Mouse (Mus musculus): ENCODE data around the gene Nol9. TPM values are rescaled to one million over a fixed set of nuclear protein-coding genes. Genes with fewer than 3 reads are reported as not detected.

The Nol9 gene
- total RNA-seq, 1 experiment: 70.1 TPM

DNA sequence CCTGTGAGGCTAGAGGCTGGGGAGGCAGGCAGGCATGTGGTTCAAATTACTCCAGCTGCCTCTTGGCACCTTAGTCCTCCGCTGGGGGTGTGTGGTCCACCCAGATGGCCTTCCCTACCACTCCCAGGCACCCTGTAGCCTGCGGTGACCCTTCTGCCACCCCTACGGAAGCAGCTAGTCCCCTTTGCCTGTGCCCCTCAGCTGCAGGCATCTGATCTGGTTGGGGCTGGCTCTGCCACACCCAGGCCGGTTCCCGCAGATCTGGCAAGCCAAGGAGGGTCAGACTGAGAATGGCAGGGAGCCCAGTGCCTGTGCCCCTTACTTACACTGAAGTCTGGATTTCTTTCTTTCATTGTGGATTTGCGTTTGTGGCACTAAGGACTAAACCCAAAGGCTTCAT is 34.6 kb downstream of the Nol9 start:
- in situ Hi-C loops (cut with MboI; ENCODE audit: low sequenced_read_pairs in 2 of 2, unreplicated experiment in 2 of 2): no loop called here
- no peaks in the 10 kb centered on the region for H3K9me3 ChIP-seq (ENCODE audit: control insufficient read depth, insufficient read depth, low read depth, low read length)
- TF ChIP-seq MAFK (IDR thresholded peaks at IDR 0.05; ENCODE audit: insufficient read depth, low read depth, low read length) (no peak), HCFC1 (IDR thresholded peaks at IDR 0.05; ENCODE audit: borderline replicate concordance, insufficient read depth, low read length) (no peak), ZNF384 (IDR thresholded peaks at IDR 0.05; ENCODE audit: low read depth, low read length) (no peak), ZC3H11A (IDR thresholded peaks at IDR 0.05; ENCODE audit: borderline replicate concordance, low read depth, low read length) (no peak), CHD2 (IDR thresholded peaks at IDR 0.05; ENCODE audit: low read depth, low read length) (no peak)
- H3K4me1 ChIP-seq (ENCODE audit: control insufficient read depth in 2 of 2, insufficient read depth in 2 of 2, low read length in 2 of 2, poor library complexity in 1 of 2): peaks cover 0 to 15% of the 10 kb centered on the region in 2 experiments; a peak in 2 of 4 replicates
- no peak overlapping the region for H3K4me3 ChIP-seq (ENCODE audit: insufficient read depth in 1 of 2, low read depth in 1 of 2, low read length in 2 of 2, poor library complexity in 1 of 2, severe bottlenecking in 1 of 2)
- no peak overlapping the region for H3K27ac ChIP-seq (ENCODE audit: insufficient read depth, low read depth, low read length, poor library complexity, severe bottlenecking)
- DNase-seq (ENCODE audit: low read depth, low spot score): no peak
- no peak overlapping the region for H3K9ac ChIP-seq (ENCODE audit: insufficient read depth, low read depth, low read length, poor library complexity, severe bottlenecking)
- H3K36me3 ChIP-seq (ENCODE audit: control insufficient read depth, insufficient read depth, low read length, poor library complexity, severe bottlenecking): no peaks in the 10 kb centered on the region

DNA sequence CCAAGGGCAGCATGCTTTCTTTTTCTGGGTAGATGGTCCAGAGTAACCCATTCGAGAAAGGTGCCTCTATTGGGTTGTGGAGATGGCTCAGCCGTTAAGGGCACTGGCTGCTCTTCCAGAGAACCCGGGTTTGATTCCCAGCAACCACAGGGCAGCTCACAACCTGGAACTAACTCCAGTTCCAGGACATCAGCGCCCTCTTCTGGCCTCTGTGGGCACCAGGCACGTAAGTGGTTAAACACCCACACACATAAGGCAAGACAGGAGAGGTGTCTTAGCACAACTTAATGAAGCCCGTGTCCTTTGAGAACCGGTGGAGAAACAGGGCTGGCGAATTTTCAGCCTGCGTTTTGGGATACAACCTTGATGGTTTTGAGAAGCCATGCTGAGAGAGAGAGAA is 35.4 kb downstream of the Nol9 start:
- no peaks in the 10 kb centered on the region for H3K9me3 ChIP-seq (ENCODE audit: control insufficient read depth, insufficient read depth, low read depth, low read length)
- no peaks in the 10 kb centered on the region for H3K36me3 ChIP-seq (ENCODE audit: control insufficient read depth, insufficient read depth, low read length, poor library complexity, severe bottlenecking)
- in situ Hi-C loops (cut with MboI; ENCODE audit: low sequenced_read_pairs in 2 of 2, unreplicated experiment in 2 of 2): no loop called here
- H3K9ac ChIP-seq (ENCODE audit: insufficient read depth, low read depth, low read length, poor library complexity, severe bottlenecking): no peak overlapping the region
- no peak for DNase-seq (ENCODE audit: low read depth, low spot score)
- TF ChIP-seq ZC3H11A (IDR thresholded peaks at IDR 0.05; ENCODE audit: borderline replicate concordance, low read depth, low read length): no peak
- TF ChIP-seq CHD2 (IDR thresholded peaks at IDR 0.05; ENCODE audit: low read depth, low read length): no peak
- no peak for TF ChIP-seq MAFK (IDR thresholded peaks at IDR 0.05; ENCODE audit: insufficient read depth, low read depth, low read length)
- TF ChIP-seq ZNF384 (IDR thresholded peaks at IDR 0.05; ENCODE audit: low read depth, low read length): no peak
- TF ChIP-seq HCFC1 (IDR thresholded peaks at IDR 0.05; ENCODE audit: borderline replicate concordance, insufficient read depth, low read length): no peak
- no peak overlapping the region for H3K4me3 ChIP-seq (ENCODE audit: insufficient read depth in 1 of 2, low read depth in 1 of 2, low read length in 2 of 2, poor library complexity in 1 of 2, severe bottlenecking in 1 of 2)
- no peak overlapping the region for H3K27ac ChIP-seq (ENCODE audit: insufficient read depth, low read depth, low read length, poor library complexity, severe bottlenecking)
- peaks cover 0 to 15% of the 10 kb centered on the region in 2 experiments; a peak in 2 of 4 replicates for H3K4me1 ChIP-seq (ENCODE audit: control insufficient read depth in 2 of 2, insufficient read depth in 2 of 2, low read length in 2 of 2, poor library complexity in 1 of 2)

DNA sequence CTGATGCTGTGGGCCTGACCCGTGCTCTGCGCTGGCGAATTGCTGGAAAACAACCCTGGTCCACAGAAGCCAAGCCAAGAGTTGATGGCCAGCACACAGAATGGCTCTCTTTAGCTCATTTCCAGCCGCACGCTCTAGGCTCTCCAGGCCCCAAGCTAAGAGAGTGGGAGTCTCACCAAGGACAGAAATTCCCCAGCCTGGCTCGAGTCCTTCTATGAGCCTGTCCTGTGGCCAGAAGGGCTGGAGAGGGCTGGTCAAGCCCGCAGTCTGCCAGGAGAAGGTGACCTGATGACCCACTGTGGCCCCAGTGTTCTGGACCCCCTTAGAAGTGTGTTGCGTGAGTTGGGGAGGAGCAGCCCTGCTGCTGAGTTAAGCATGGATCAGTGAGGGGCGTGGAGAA is 38.1 kb downstream of the Nol9 start:
- Histone ChIP-seq H3K9me3 (ENCODE audit: control insufficient read depth, insufficient read depth, low read depth, low read length) (no peaks in the 10 kb centered on the region), H3K27ac (ENCODE audit: insufficient read depth, low read depth, low read length, poor library complexity, severe bottlenecking) (no peak overlapping the region), H3K4me1 (ENCODE audit: control insufficient read depth in 2 of 2, insufficient read depth in 2 of 2, low read length in 2 of 2, poor library complexity in 1 of 2) (peaks cover 0 to 16% of the 10 kb centered on the region in 2 experiments; a peak in 2 of 4 replicates), H3K36me3 (ENCODE audit: control insufficient read depth, insufficient read depth, low read length, poor library complexity, severe bottlenecking) (no peaks in the 10 kb centered on the region), H3K9ac (ENCODE audit: insufficient read depth, low read depth, low read length, poor library complexity, severe bottlenecking) (no peak overlapping the region), H3K4me3 (ENCODE audit: insufficient read depth in 1 of 2, low read depth in 1 of 2, low read length in 2 of 2, poor library complexity in 1 of 2, severe bottlenecking in 1 of 2) (no peak overlapping the region)
- DNase-seq (ENCODE audit: low read depth, low spot score): no peak
- no peak for TF ChIP-seq MAFK (IDR thresholded peaks at IDR 0.05; ENCODE audit: insufficient read depth, low read depth, low read length)
- no peak for TF ChIP-seq ZC3H11A (IDR thresholded peaks at IDR 0.05; ENCODE audit: borderline replicate concordance, low read depth, low read length)
- in situ Hi-C loops (cut with MboI; ENCODE audit: low sequenced_read_pairs in 2 of 2, unreplicated experiment in 2 of 2): no loop called here

DNA sequence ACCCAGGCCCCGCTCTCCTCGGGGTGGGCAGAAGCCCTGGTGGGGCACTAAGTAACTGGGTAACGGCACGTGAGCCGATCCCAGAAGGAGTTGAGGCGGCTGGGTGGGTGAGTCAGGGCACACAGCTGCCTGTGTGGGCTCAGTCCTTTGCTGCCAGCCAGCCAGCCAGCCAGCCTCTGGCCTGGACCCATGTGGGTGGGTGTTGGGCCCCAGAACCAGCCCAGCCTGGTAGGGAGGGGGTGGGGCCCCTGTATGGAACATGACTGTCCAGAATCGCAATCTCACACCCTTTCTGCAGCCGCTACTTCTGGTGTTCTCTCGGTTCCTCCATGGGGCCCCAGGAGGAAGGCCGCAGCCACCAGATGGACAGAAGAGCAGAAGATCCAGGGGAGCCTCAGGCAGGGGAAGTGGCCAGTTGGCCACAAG is 39.0 kb downstream of the Nol9 start:
- Histone ChIP-seq H3K4me1 (ENCODE audit: control insufficient read depth in 2 of 2, insufficient read depth in 2 of 2, low read length in 2 of 2, poor library complexity in 1 of 2) (peaks cover 0 to 11% of the 10 kb centered on the region in 2 experiments; a peak in 2 of 4 replicates), H3K36me3 (ENCODE audit: control insufficient read depth, insufficient read depth, low read length, poor library complexity, severe bottlenecking) (no peaks in the 10 kb centered on the region), H3K9ac (ENCODE audit: insufficient read depth, low read depth, low read length, poor library complexity, severe bottlenecking) (no peak overlapping the region), H3K27ac (ENCODE audit: insufficient read depth, low read depth, low read length, poor library complexity, severe bottlenecking) (no peak overlapping the region), H3K4me3 (ENCODE audit: insufficient read depth in 1 of 2, low read depth in 1 of 2, low read length in 2 of 2, poor library complexity in 1 of 2, severe bottlenecking in 1 of 2) (no peak overlapping the region), H3K9me3 (ENCODE audit: control insufficient read depth, insufficient read depth, low read depth, low read length) (no peaks in the 10 kb centered on the region)
- TF ChIP-seq HCFC1 (IDR thresholded peaks at IDR 0.05; ENCODE audit: borderline replicate concordance, insufficient read depth, low read length) (no peak), MAFK (IDR thresholded peaks at IDR 0.05; ENCODE audit: insufficient read depth, low read depth, low read length) (no peak), ZNF384 (IDR thresholded peaks at IDR 0.05; ENCODE audit: low read depth, low read length) (no peak), CHD2 (IDR thresholded peaks at IDR 0.05; ENCODE audit: low read depth, low read length) (no peak), ZC3H11A (IDR thresholded peaks at IDR 0.05; ENCODE audit: borderline replicate concordance, low read depth, low read length) (no peak)
- no peak for DNase-seq (ENCODE audit: low read depth, low spot score)
- in situ Hi-C loops (cut with MboI; ENCODE audit: low sequenced_read_pairs in 2 of 2, unreplicated experiment in 2 of 2): no loop called here

DNA sequence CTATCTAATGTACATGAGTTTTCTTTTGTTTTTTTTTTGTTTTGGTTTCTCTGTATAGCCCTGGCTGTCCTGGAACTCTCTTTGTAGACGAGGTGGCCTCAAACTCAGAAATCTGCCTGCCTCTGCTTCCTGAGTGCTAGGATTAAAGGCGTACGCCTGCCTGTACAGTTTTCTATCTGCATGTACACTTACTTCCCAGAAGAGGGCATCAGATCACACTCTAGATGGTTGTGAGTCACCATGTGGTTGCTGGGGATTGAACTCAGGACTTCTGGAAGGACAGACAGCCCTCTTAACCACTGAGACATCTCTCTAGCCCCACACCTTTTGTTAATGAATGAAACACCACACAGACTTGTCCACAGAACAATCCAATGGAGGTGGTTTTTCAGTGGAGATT is 40.1 kb downstream of the Nol9 start:
- Histone ChIP-seq H3K4me1 (ENCODE audit: control insufficient read depth in 2 of 2, insufficient read depth in 2 of 2, low read length in 2 of 2, poor library complexity in 1 of 2) (peaks cover 0 to 11% of the 10 kb centered on the region in 2 experiments; a peak in 2 of 4 replicates), H3K9me3 (ENCODE audit: control insufficient read depth, insufficient read depth, low read depth, low read length) (no peaks in the 10 kb centered on the region), H3K4me3 (ENCODE audit: insufficient read depth in 1 of 2, low read depth in 1 of 2, low read length in 2 of 2, poor library complexity in 1 of 2, severe bottlenecking in 1 of 2) (no peak overlapping the region), H3K9ac (ENCODE audit: insufficient read depth, low read depth, low read length, poor library complexity, severe bottlenecking) (no peak overlapping the region), H3K36me3 (ENCODE audit: control insufficient read depth, insufficient read depth, low read length, poor library complexity, severe bottlenecking) (no peaks in the 10 kb centered on the region), H3K27ac (ENCODE audit: insufficient read depth, low read depth, low read length, poor library complexity, severe bottlenecking) (no peak overlapping the region)
- DNase-seq (ENCODE audit: low read depth, low spot score): no peak
- TF ChIP-seq MAFK (IDR thresholded peaks at IDR 0.05; ENCODE audit: insufficient read depth, low read depth, low read length) (no peak), ZC3H11A (IDR thresholded peaks at IDR 0.05; ENCODE audit: borderline replicate concordance, low read depth, low read length) (no peak), CHD2 (IDR thresholded peaks at IDR 0.05; ENCODE audit: low read depth, low read length) (no peak), HCFC1 (IDR thresholded peaks at IDR 0.05; ENCODE audit: borderline replicate concordance, insufficient read depth, low read length) (no peak), ZNF384 (IDR thresholded peaks at IDR 0.05; ENCODE audit: low read depth, low read length) (no peak)
- in situ Hi-C loops (cut with MboI; ENCODE audit: low sequenced_read_pairs in 2 of 2, unreplicated experiment in 2 of 2): no loop called here
